Mouse (Mus musculus): ENCODE results near the gene Fmo6. TPM values are rescaled to one million over a fixed set of nuclear protein-coding genes. Genes with fewer than 3 reads are reported as not detected.

Fmo6 gene
- not detected for total RNA-seq (2021)

DNA sequence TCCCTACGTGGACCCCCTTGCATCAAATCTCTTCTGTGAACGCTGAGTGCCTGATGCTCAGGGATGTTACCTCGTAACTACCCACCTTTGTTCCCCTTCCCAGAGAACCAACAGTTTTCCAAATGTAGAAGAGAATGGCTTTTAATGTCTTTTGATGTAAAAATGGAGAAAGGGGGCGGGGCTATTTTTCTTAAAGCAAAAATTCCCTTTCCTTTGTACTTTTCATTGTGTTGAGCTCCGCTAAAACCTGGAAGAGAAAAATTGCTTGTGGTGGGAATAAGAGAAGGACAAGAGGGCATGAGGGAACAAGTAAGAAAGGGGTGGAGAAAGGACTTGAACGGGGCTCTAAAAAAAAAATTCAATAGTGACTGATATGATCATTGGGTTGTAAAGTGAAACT is at the start of gene Fmo6:
Fmo6 (minus strand) TSS at position 101 of the 400 bp plus-strand sequence.
- DNase-seq, result no peak

DNA sequence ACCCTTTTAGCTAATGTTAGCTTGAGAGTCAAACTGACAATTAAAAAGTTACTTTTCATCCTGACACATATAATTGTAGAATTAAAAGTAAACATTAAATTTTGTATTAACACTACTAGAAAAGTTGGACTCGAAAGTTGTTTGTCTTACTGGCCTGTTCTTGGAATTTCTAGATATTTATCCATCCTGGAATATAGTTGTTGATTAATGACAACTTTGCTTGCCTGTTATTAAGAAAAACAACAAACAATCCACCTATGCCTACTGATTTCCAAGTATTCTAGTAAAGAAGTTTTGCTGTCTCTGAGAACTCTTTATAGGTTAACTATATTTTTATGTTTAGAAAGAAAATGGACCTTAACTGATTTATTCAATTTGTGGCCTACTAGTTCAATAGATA is 49.5 kb upstream of the Fmo6 start:
- no peak for DNase-seq

DNA sequence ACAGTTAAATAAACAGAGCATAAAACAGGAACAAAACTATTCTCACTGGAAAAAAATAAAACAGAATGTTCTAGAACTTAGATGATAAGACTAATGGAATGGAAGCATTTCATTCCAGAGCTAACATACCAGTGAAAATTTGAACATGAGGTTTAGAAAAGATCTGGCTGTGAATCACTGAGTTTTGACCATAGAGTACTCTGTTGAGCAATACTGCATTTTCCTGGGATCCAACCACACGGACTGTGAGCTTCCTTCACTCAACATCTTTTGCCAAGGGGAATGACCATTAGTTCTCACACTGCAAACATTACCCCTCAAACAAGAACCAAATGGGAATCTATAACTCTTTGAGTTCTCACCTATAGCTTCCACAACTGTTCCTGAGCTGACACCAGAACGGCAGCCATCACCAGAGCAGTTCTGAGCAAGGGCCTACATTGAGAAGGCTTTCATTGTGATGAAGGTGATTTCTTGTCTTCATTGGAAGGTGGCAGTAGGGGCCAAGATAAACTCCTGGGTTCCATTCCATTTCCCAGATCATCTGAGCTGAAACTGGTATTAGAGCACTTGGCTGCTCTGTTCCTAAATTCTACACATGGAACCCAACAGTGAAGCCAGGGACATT is 48.9 kb upstream of the Fmo6 start:
- DNase-seq, result no peak

DNA sequence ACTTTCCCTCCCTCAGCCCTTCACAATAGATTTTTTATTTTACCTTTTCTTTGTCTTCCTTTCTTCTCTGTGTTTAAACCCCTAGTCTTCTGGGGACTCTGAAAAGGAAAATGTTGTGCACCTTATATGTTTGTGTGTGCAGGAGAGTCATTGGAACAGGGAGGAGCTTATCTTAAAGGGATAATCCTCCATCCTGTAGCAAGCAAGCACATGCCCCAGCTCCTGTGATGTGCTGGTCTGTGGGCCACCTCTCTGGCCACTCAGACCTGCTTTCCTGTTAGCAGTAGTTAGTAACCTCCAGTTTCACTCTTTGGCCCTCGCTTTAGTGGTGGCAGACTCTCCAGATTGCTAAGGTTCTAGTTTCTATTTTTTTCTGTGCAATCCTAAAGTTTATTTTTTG is 47.1 kb upstream of the Fmo6 start, which contains the start of gene Fmo3:
Fmo3 (minus strand) TSS at position 101 of the 400 bp plus-strand sequence.
- no peak for DNase-seq

DNA sequence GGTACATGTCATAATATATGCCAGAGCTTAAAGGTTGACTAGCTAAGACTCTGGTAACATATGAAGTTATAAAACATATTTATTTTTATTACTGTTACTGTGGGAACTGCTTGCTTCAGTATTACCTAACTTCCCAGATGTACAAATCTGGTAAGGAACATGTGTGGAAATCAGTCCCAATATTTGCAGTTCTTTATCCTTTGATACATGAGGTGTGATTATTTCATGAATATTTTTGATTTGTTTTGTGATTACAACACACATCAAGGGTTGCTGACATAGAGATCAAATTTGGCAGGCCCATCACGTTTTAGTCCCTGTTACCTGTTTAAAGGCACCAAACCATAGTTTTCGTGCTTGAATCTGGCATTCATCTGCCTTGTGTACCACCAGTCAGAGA is 26.2 kb upstream of the Fmo6 start:
- DNase-seq, result no peak

DNA sequence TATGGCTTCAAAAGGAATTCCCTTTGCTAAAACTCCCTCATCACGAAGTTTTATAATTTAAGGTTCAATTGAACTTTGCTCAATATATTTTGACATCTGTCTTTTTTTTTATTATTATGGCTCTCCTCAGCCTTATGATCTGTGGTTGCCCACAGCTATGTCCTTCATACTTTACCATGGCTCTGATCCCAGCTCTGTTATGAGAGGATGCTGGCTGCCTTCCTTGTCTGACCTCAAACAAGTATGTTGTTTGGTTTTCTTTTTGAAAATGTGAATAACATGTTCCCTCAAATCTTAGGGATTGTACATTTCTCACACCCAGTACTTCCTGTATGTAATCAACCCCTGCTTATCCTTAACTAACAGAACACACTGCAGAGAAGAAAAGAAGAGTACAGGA is 20.1 kb upstream of the Fmo6 start:
- DNase-seq, result no peak

DNA sequence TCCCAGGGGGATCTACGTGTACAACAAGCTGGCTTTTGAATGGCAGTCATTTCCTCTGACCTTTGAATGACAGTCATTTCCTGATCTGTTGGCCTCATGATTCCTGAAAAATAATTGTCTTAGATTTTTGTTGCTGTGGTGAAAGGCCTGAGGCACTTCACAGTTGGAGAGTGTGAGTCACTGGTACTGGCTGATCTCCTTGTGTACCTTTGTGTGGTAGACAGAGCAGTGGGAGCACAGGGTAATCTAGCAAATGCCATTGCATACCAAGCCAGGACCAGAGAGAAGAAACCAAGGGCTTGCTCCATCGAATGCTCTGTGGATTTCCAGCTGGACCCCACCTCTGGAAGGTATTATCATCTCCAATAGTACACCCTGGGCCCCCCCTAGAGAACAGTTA is 15.8 kb upstream of the Fmo6 start:
- DNase-seq, result no peak

DNA sequence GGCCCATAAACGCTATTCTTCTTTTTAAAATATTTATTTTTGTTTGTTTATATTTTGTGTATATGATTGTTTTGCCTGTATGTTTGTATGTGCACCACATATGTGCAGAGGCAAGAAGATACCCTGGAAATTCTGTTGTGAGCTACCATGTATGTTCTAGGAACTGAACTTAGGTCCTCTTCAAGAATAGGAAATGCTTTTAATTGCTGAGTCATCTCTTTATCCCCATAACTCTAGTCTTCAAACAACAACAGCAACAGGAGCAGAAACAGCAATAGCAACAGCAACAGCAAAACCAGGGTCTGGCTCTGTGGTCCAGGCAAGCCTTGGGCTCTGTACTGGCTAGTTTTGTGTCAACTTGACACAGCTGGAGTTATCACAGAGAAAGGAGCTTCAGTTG is 12.4 kb upstream of the Fmo6 start:
- no peak for DNase-seq

DNA sequence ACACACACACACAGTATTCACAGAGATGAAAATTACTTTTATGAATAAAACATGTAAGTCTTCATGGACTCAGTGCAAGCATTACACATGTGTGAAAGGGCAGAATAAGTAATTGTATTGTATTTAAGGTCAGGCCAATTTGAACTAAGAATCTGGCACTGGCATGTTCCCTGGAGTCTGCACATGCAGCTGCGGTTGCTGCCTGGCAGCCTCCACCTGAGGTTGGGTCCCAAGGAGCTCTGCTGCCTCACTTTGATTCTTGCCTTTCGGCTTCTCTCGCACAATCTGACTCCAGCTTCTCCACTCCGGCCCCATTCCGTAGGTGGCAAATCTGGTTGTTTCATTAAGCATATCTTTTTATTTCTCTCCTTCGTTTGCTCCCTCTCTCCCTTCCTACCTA is 10.6 kb upstream of the Fmo6 start:
- DNase-seq, result no peak

DNA sequence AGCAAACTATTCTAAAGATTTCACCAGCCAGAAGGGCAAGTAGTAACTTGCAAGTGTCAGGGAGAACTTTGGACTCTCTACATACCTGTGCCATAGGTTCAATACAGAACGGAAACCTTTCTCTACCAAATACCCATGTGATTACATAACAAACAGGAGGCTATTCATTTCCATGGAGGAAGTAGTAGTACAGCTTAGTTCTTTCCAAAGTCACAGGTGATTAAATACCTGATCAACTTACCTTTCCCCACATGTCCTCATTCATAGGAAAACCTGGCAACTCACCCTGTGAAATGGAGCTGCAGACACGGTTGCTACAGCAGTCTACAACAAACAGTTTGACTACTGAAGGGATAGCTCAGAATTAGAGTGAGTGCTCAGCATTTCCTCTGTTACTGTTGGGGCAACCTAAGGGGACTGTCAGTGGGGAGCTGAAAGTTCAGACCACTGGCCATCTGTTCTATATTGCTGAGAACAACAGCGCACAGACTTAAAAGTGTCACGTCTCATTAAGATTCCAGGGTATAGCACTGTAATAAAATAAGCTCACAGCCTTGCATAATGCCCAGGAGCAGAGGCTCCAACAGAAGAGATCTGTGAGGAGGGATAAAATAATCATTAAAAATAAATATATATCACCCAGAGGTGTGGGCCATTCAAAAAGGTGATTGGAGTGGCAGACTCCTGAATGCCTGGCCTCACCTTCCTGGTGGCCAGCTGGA is 9.7 kb upstream of the Fmo6 start:
- DNase-seq, result no peak

DNA sequence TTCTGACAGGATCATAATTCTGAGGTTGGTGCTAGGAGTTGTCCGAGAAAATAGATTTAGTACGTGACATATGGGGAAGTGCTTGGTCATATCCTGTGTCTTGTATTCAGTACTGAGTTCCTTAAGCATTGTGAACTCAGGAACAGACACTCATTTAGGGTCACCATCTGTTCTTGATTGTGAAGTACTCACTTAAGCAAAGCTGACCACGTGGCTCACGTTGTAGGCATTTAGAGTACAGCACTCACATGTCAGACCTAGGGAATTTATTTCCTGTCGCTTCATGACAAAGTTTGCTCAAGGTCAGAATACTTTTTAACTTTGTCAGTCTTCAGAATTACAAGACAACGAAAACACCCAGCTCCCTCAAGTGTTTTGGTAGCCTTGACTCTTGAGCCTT is 6.4 kb upstream of the Fmo6 start:
- no peak for DNase-seq

DNA sequence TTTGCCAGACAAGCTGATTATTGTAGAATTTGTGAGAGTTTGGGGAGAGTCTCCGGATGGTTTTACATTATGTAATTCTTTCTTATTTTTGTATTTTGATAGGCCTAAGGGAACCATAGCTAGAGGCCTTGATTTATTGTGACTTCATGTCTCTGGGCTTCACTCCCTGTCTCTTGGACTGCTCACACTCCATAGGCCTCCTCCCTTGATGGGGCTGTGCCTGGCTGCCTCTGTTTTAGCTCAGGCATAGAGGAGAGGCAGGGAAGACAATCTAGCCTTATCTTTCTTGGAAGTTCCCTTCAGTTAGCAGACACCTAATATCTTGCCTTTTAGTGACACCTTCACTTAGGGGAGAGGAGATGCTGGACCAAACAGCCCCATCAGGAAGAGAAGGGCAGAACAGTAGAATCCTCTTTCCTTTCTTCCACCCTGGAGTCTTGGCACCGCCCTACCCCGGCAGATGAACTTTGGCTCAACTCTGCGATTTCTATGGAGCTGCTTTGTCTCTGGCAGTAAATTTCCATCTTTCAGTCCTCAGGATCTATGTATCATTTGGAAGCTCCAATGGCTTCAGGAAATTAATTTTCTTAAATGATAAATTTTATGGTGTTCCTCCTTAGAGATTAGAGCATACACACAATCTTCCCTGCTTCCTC is 1.5 kb upstream of the Fmo6 start:
- DNase-seq, result peak; percentile 33

DNA sequence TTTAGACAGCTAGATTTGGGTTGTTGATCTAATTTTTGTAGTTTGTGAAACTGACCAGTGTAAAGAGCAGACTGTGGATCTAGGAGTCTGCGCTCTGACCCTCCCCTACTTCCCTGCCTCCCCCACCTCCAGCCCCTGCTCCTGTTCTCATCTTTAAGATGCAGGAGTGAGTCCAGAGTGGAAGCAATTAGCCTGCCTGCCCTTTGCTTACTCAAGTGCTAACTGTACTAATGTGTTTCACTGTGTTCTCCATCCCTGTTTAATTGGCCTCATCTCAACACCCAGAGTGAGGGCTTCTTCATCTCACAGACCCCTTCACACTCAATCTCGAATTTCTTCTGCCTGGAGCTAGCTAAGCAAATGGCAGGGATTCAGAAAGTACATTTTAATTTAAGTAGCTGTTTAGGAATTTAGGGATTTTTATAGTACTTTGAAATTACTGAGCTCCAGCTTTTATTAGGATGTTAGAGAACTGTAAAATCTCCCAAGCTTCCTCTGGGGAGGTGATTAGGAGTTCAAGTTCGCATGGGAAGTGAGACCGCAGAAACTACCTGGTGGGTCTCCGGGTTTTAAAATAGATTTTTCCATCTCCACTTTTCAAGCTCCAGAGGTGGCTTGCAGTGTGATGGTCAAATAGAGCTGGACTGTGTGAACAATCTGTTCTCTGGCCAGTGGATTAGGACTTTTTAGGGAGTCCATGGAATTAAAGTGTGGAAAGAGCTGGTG is 818 bp upstream of the Fmo6 start:
- no peak for DNase-seq

DNA sequence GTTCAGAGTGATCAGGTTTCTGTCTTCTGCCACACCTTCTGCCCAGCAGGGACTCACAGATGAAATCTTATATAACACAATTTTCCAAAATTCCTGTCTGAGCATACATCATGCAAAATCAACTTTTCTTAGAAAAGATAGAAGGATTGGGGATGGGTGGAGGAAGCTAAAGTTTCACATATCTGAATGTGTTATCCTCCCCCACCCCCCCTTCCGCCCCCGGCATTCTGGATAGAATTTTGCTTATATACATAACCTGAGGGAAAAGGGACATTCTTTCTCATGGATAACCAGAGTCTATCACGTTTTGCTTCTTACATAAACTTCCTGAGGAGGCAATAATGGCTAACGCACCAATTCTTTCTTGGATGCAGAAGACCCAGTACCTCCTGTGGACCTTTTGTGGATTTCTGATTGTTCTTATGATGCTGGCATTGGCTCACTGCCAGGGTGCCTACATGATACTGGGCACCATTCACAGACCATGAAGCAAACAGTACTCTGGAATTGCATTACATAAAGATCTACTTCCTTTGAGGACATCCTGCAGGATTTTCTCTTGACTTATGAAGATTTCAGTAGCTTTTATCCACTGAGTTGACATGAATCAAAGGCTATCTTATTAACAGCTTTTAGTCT is 2.8 kb downstream of the Fmo6 start:
- DNase-seq, result no peak

DNA sequence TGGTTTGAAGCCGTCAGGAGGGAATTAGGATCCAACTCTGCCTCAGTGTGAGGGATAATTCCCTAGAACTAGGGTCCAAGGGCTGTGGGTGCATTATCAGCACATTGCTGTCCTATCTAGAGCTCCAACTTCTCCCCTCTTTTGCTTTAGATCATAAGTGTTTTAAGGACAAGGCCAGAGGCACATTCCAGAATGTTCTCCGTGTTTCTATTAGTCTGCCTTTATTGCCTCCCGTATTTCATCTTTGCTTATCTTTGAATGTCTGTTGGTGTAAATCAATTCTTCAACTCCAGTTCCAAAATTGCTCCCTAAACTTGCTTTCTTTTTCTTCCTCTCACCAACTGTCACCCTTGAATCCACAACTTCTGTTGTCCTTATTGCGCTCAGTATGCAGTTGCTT is 4.9 kb downstream of the Fmo6 start:
- DNase-seq, result no peak

DNA sequence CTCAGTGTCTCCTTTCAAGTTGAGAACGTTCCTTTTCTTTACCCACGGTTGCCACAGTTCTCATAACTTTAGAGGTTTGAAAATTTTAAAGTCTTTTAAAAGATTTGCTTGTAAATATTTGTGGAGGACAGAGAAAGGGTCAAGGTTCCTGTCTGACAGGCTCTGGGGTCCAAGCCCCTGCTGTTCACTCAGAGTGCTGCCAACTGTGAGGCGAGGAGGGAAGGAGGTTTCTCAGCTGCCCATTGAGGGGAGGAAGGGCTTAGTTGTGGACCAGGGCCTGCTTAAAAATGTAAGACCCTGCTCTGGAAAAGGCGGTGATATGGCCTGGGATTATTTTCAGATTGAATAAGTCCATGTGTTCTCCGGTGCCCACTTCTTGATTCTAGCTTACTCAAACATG is 5.4 kb downstream of the Fmo6 start:
- DNase-seq, result no peak

DNA sequence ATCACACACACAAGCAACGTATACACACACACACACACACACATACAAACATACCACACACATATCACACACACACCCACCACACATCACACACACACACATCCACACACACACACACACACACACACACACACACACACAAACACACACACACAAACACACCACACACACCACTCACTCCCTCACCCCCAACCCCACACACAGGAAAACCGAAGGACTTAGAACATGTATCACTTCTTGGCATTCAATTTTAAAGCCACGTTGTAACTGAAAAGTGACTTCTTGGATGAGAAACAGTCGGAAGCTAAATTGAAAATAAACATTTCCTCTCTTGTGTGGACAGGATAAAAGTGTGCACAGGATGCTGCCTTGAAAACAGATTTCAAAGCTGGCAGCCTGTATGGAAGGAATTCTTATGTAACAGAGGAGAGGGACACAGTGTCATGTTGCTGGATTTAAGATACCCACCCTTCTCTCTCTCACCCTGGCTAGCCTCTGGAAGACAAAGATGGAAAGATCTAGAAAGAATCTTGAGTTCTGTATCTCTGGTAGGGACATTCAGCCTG is 5.9 kb downstream of the Fmo6 start:
- no peak for DNase-seq

DNA sequence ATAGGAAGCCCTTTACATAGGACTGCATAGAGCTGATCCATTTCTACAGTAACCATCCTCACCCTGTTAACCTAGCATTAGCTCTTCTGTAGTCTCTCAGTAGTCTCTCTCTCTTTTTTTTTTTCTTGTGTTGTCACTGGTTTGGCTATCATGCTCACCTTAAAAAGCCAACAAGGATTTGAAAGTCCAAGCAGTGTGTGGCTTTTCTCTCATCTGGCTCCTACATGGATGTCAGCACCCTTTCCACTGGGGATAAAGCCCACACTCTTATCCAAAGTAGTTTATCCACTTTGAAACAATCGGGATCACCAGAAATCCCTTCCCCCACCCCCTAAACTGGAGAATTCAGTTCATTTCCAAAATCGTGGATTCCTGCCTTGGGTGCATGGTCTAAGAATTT is 6.7 kb downstream of the Fmo6 start:
- DNase-seq, result no peak

DNA sequence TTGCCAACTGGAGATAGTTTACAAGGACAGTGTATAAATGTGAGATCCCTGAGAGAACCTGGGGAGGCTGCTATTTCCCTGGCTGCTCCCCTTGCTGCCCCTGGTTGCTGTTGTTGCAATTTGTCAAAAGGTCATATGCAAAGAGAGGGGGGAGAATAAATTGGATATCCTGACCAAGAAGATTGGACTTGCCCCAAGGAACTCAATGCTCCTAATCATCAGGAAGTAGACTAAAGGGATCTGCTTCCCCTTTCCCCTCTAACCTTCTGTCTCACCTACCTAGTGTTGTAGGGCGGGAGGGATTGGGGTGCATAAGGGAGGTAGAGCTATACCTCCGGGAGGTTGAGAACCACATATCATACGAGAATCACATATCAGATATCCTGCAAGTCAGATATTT is 8.2 kb downstream of the Fmo6 start:
- no peak for DNase-seq

DNA sequence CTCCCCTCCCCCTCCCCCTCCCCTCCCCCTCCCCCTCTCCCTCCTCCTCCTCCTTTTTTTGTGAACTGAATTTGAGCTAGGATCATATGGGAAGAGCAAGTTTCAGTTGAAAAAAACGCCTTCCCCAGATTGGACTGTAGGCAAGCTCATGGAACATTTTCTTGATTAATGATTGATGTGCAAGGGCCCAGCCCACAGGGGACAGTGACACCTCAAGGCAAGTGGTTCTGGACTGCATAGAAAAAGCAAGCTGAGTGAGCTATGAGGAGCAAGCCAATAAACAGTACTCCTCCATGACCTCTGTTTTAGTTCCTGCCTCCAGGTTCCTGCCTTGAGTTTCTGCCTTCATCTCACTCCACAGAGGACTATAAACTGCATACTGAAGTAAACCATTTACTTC is 12.2 kb downstream of the Fmo6 start:
- no peak for DNase-seq

DNA sequence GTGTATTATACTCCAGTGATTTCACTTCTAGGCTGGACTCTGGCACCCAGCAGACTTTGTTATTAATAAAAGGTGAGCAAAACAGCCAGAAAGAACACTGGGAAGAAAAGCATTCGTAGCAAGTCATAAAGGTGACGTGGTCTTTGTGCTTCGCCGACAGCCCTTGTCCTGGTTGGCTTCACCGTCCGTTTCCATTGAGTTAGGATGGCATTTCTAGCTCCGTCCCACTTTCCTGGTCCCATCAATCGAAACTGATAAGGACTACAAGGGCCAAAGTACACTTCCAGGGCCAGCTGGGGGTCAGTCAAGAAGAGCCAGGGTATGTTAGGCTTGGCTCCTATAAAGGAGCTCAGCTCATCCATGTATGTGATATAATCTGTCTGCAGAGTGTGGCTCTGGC is 20.7 kb downstream of the Fmo6 start:
- no peak for DNase-seq

DNA sequence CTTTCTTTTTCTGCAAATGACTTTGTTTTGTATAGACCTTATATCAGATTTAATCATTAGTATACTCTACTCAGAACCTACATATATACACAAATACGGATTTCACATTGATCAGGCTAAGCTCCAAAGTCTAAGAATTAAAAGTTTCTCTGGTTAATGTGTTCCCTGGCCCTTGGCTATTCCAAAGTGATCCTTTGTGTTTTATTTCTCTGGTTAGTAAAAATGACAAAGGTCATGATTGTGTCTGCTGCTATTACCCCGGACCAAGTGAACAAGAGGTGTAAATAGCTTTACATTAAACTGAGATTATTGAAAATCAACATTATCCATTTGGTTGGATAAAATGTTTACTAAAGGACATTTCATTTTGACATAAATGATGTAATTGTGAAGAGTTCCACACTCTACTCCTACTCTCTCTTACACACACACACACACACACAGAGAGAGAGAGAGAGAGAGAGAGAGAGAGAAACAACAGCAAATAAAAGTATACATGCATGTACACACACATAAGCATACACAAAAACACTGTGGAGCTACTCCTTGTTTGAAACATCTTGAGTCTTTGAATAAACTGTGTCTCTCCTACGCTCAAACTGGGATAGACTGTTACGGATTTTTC is 22.3 kb downstream of the Fmo6 start:
- no peak for DNase-seq

Measured in heart, postnatal 4 days (tissue).